Mouse (Mus musculus) hindbrain, embryonic 11.5 days (tissue): ENCODE measurements around the gene Rnf185. TPM values are rescaled to one million over a fixed set of nuclear protein-coding genes. Genes with fewer than 3 reads are reported as not detected.

Source experiments
- ATAC-seq: fragments of 200-750 bp; cut with Nextera tagmentation; 2 replicates; pipeline ENCODE4 v1.8.0; 2017; ENCODE audit warnings: mild to moderate bottlenecking, moderate TSS enrichment, moderate library complexity; ENCODE audit not compliant: low FRiP score
- DNase-seq: peaks from one replicate; pipeline ENCODE4 v3.0.0-alpha.2; 2015; ENCODE audit warnings: low spot score
- H3K27ac ChIP-seq: fragments of 300-500 bp; sonication (generic); 2 replicates; pipeline ENCODE4 v1.5.1; 2014; ENCODE audit warnings: mild to moderate bottlenecking, low read depth, low read length
- H3K27me3 ChIP-seq: fragments of 300-500 bp; sonication (generic); 2 replicates; pipeline ENCODE4 v1.6.1; 2014; ENCODE audit warnings: mild to moderate bottlenecking, low read length, moderate library complexity, mixed read lengths; ENCODE audit not compliant: control insufficient read depth, insufficient read depth
- H3K36me3 ChIP-seq: fragments of 300-500 bp; sonication (generic); 2 replicates; pipeline ENCODE4 v1.6.1; 2014; ENCODE audit warnings: mild to moderate bottlenecking, low read length, moderate library complexity, mixed read lengths; ENCODE audit not compliant: control insufficient read depth, insufficient read depth
- H3K4me1 ChIP-seq: fragments of 300-500 bp; sonication (generic); replicated peaks from 2 replicates; pipeline ENCODE4 v1.6.1; 2014; ENCODE audit warnings: low read length, mixed read lengths; ENCODE audit not compliant: control insufficient read depth, insufficient read depth
- H3K4me2 ChIP-seq: fragments of 300-500 bp; sonication (generic); replicated peaks from 2 replicates; pipeline ENCODE4 v1.6.1; 2014; ENCODE audit warnings: mild to moderate bottlenecking, low read depth, low read length
- H3K4me3 ChIP-seq: fragments of 300-500 bp; sonication (generic); 2 replicates; pipeline ENCODE4 v1.5.1; 2014; ENCODE audit warnings: low read depth, low read length
- H3K9ac ChIP-seq: fragments of 300-500 bp; sonication (generic); 2 replicates; pipeline ENCODE4 v1.6.1; 2014; ENCODE audit warnings: low read depth, low read length
- H3K9me3 ChIP-seq: fragments of 300-500 bp; sonication (generic); 2 replicates; pipeline ENCODE4 v1.6.1; 2016; ENCODE audit warnings: low read length; ENCODE audit not compliant: control insufficient read depth
- WGBS: fragments of 180-500 bp; shearing (Covaris S2); extraction: QIAGEN DNeasy Blood & Tissue Kit; methylation state at CpG from one replicate; pipeline ENCODE4 v1.1.7; 2014; 5-methylcytosine and 5-hydroxymethylcytosine counted together
- polyA plus RNA-seq: library from polyadenylated mRNA; unstranded; fragments of >200 nt; fragmentation: Nextera tagmentation; extraction: Ambion mirVana; gene quantifications from 2 replicates; pipeline ENCODE4 v1.2.1, GENCODE M21; 2014

Rnf185 gene
- polyA plus RNA-seq, 1 experiment from 2014 or later: 51.4 TPM

- no peak overlapping the region for H3K4me2 ChIP-seq
- H3K9ac ChIP-seq: no peak overlapping the region
- H3K4me1 ChIP-seq: no peaks in the 10 kb centered on the region
- no peaks in the 10 kb centered on the region for H3K27me3 ChIP-seq
- DNase-seq (no peak), ATAC-seq (no peak)
- no peaks in the 10 kb centered on the region for H3K9me3 ChIP-seq
- H3K36me3 ChIP-seq: no peaks in the 10 kb centered on the region
- H3K27ac ChIP-seq: no peak overlapping the region
- no peak overlapping the region for H3K4me3 ChIP-seq
- 56% methylated on average over 5 of the region's 5 CpGs for WGBS
Measured at GRCm38 (mm10) chr11:3394520-3394919, 57.6 kb downstream of the Rnf185 start.

DNA sequence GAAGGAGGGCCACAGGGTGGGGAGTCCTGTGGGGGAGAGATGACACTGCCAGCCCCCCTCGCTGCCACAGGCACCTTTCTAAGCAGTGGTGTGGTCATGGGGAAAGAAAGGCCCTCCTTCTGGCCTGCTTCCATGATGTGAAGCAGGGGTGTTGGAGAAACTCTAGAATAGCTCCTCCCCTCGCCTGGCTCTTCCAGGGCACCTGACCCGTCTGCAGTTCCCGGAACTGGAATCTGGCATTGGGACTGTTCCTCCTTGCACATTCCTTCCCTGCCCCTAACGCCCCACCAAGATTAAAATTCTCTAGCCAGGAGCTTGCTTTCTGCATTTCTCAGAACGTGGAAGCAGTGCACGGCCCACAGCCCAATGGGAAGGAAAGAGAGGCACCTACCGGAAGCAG is 59.6 kb downstream of the Rnf185 start:
- H3K4me1 ChIP-seq: no peaks in the 10 kb centered on the region

DNA sequence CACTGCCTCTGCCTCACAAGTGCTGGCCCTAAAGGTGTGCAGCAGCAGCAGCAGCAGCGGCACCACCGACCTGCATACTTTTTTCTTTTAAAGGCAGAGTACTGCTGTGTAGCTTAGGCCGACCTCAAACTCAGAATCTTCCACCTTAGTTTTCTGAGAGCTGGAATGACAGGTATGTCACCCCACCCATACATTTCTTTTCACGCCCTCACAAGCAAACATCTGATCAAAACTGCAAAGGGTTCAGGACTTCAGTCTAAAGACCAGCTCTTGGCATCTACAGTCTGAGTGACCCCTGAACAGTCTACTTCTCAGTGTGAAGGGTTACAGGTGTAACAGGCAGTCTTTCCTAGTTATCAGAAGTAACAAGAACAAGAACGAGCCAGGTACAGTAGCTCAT is 61.4 kb downstream of the Rnf185 start:
- H3K4me2 ChIP-seq: no peak overlapping the region
- WGBS: 88% methylated on average over 5 of the region's 5 CpGs
- DNase-seq: no peak

More for the DNA sequence above, 59.6 kb downstream of the Rnf185 start:
- 89% methylated on average over 8 of the region's 8 CpGs for WGBS
- Histone ChIP-seq H3K36me3 (no peaks in the 10 kb centered on the region), H3K9ac (no peak overlapping the region), H3K27me3 (no peaks in the 10 kb centered on the region), H3K9me3 (no peaks in the 10 kb centered on the region), H3K4me2 (no peak overlapping the region), H3K27ac (no peak overlapping the region), H3K4me3 (no peak overlapping the region)
- DNase-seq (no peak), ATAC-seq (no peak)

DNA sequence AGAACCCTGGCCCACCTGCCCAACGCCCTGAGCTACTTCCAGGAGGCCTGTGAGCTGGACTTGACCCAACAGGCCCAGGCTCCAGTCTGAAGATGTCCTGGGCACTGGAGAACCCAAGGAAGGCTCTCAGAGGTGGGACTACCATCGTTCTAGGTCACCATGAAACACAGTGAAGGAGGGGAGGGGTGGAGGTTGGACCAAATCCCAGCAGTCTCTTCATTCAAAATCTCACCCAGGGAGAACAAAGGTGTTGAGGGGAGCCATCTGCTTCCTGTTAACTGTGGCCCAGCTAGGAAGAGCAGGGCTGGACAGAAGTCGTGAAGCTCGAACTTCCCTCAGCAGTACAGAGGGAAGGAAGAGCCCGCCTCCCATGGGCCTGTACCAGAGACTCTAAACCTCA is 62.2 kb downstream of the Rnf185 start:
- ATAC-seq: no peak
- 78% methylated on average over 5 of the region's 5 CpGs for WGBS
- no peaks in the 10 kb centered on the region for H3K4me1 ChIP-seq

More for the DNA sequence above, 61.4 kb downstream of the Rnf185 start:
- Histone ChIP-seq H3K36me3 (no peaks in the 10 kb centered on the region), H3K9me3 (no peaks in the 10 kb centered on the region), H3K27ac (no peak overlapping the region), H3K27me3 (no peaks in the 10 kb centered on the region), H3K4me1 (no peaks in the 10 kb centered on the region), H3K9ac (no peak overlapping the region), H3K4me3 (no peak overlapping the region)
- no peak for ATAC-seq

GRCm38 (mm10) chr11:3387482-3388196 is 64.5 kb downstream of the Rnf185 start:
- Histone ChIP-seq H3K27ac (no peak overlapping the region), H3K9me3 (no peaks in the 10 kb centered on the region), H3K9ac (no peak overlapping the region), H3K36me3 (no peaks in the 10 kb centered on the region), H3K4me2 (no peak overlapping the region), H3K27me3 (no peaks in the 10 kb centered on the region), H3K4me3 (no peak overlapping the region), H3K4me1 (no peaks in the 10 kb centered on the region)
- 88% methylated on average over 6 of the region's 6 CpGs for WGBS
- ATAC-seq (no peak), DNase-seq (no peak)

More for the DNA sequence above, 62.2 kb downstream of the Rnf185 start:
- H3K4me3 ChIP-seq: no peak overlapping the region
- H3K9ac ChIP-seq: no peak overlapping the region
- no peak overlapping the region for H3K27ac ChIP-seq
- no peaks in the 10 kb centered on the region for H3K36me3 ChIP-seq
- no peaks in the 10 kb centered on the region for H3K9me3 ChIP-seq
- no peak overlapping the region for H3K4me2 ChIP-seq
- DNase-seq: no peak
- H3K27me3 ChIP-seq: no peaks in the 10 kb centered on the region

DNA sequence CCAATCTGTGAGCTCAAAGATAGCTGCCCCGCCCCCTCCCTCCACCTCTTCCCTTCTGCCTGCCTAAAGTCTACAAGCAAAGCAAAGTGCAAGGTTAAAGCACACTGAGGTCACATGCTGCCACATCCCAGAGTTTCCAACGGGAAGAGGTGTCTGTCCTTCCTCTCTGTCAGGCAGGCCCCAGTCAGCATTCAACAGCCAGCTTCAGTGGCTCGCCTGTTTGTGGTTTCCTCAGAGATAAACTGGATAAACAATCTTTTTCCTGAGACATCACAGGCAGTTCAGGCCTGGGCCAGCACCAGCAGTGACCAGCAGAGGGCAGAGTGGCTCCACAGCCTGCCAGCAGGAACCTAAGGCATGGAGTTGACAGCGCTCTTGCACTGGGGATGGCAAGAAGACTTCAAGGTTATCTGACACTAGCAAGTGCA is 65.2 kb downstream of the Rnf185 start:
- 37% methylated on average over 4 of the region's 4 CpGs for WGBS
- Histone ChIP-seq H3K4me1 (no peaks in the 10 kb centered on the region), H3K4me3 (no peak overlapping the region), H3K27ac (no peak overlapping the region), H3K9me3 (no peaks in the 10 kb centered on the region), H3K9ac (no peak overlapping the region), H3K4me2 (no peak overlapping the region), H3K36me3 (no peaks in the 10 kb centered on the region), H3K27me3 (no peaks in the 10 kb centered on the region)
- ATAC-seq (no peak), DNase-seq (peak; percentile 85)

DNA sequence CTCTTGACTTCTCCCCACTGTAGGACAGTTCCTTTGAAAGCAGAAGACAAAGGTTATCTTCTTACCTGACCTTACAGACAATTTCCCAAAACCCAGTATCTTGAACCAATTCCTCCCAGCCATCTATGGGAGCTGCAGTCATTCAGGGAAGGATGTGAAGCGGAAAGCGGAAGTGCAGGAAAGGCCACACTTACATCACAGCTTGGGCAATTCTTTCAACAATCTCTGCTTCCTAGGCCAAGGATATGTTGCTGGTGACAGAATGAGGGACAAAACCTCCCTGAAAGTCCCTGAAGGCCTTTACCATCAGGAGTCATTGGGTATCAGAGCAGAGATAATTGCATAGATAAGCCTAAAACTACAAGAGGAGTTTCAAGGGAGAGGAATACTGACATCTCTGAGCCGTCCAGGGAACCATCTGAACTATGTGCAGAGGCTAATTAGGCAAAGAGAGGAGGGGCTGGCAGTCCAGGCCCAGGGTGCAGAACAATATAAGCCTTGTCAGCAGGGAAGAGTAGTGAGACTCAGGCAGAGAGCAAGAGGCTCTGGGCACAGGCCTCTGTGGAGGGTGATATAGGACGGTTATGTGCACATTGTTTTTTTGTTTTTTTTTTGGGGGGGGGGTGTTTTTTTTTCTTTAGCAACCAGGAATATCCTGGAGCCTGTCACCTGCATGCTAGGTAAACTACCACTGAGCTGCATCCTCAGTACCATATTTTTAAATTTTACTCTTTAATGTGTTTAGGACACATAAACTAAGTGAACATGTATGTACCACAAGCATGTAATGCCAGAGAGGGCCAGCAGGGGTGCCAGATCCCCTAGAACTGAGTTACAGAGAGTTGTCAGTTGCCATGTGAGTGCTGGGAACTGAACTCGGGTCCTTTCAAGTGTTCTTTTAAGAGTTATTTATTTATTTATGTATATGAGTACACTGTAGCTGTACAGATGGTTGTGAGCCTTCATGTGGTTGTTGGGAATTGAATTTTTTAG is 69.3 kb downstream of the Rnf185 start:
- ATAC-seq (no peak; the same call in 1 of the 2 replicates), DNase-seq (no peak)
- Histone ChIP-seq H3K27me3 (no peaks in the 10 kb centered on the region), H3K4me3 (no peak overlapping the region), H3K36me3 (no peaks in the 10 kb centered on the region), H3K9ac (no peak overlapping the region), H3K4me1 (no peaks in the 10 kb centered on the region), H3K4me2 (no peak overlapping the region), H3K9me3 (no peaks in the 10 kb centered on the region), H3K27ac (no peak overlapping the region)
- 77% methylated on average over 5 of the region's 5 CpGs for WGBS

DNA sequence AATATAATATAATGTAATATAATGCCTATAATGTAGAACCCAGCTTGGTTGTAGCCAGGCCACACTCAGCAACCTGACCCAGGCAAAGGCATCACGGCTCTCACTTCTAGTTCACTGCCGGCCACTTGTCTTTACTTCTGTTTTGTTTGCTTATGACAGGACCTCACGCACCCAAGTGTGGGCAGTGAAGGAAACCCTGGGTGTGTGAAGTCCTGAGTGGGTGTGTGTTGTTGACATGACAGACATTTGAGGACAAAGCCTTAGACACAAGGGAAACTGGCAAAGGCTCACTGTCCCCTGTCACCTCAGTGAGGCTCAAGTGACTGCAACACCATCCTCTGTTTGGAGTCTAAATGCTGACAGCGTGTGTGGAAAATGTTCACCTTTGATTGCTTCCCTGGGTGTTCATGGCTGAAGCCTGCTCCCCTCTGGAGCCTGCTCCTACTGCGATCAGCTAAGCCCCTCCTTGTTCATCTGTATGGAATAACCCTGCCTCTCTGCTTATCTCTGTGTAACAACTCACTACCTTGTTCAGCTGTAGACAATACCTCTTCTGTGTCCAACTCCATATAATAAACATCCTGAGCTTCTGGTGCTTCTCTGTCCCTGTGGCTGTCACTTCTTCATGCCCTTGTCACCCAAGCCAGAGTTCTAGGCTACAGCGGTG is 70.9 kb downstream of the Rnf185 start:
- DNase-seq: no peak
- Histone ChIP-seq H3K4me3 (no peak overlapping the region), H3K4me2 (no peak overlapping the region), H3K9me3 (no peaks in the 10 kb centered on the region), H3K9ac (no peak overlapping the region), H3K36me3 (no peaks in the 10 kb centered on the region), H3K27ac (no peak overlapping the region), H3K4me1 (no peaks in the 10 kb centered on the region), H3K27me3 (no peaks in the 10 kb centered on the region)
- WGBS: 87% methylated on average over 6 of the region's 6 CpGs
- no peak for ATAC-seq
